Mouse (Mus musculus) ES-CJ7 (cell line): Measurements from ENCODE around the gene Prtg.

Experiments
- DNase-seq: peaks from one replicate; pipeline ENCODE4 v3.0.0; 2011; ENCODE audit warnings: low read depth, low spot score

The Prtg gene

GRCm38 (mm10) chr9:72906693-72907103 is 100.0 kb downstream of the Prtg start:
- peak; percentile 35 for DNase-seq

GRCm38 (mm10) chr9:72911381-72911780 is 104.7 kb downstream of the Prtg start:
- peak; percentile 67 for DNase-seq

GRCm38 (mm10) chr9:72913551-72913950 is 106.9 kb downstream of the Prtg start:
- no peak for DNase-seq

- DNase-seq = peak; percentile 24
Observed at GRCm38 (mm10) chr9:72915728-72916127, 109.1 kb downstream of the Prtg start.

GRCm38 (mm10) chr9:72923068-72923467 is 116.4 kb downstream of the Prtg start:
- DNase-seq = no peak

- DNase-seq = no peak
Observed at GRCm38 (mm10) chr9:72925021-72925934, 118.6 kb downstream of the Prtg start, which contains the start of gene Pygo1. Pygo1 (plus strand) TSS chr9:72925645.

GRCm38 (mm10) chr9:72925935-72926258 is 119.2 kb downstream of the Prtg start:
- DNase-seq = no peak

- DNase-seq = no peak
Observed at GRCm38 (mm10) chr9:72931166-72931790, 124.6 kb downstream of the Prtg start.

GRCm38 (mm10) chr9:72935309-72935708 is 128.6 kb downstream of the Prtg start:
- peak; percentile 71 for DNase-seq

GRCm38 (mm10) chr9:72936301-72936700 is 129.6 kb downstream of the Prtg start:
- no peak for DNase-seq

- peak; percentile 75 for DNase-seq
Observed at GRCm38 (mm10) chr9:72943424-72943823, 136.8 kb downstream of the Prtg start.

- no peak for DNase-seq
Observed at GRCm38 (mm10) chr9:72944286-72944685, 137.6 kb downstream of the Prtg start.

GRCm38 (mm10) chr9:72947010-72947409 is 140.3 kb downstream of the Prtg start:
- DNase-seq = no peak

- DNase-seq = no peak
Observed at GRCm38 (mm10) chr9:72949572-72949971, 142.9 kb downstream of the Prtg start.

GRCm38 (mm10) chr9:72954746-72955145 is 148.1 kb downstream of the Prtg start:
- peak; percentile 76 for DNase-seq

GRCm38 (mm10) chr9:72955546-72955945 is 148.9 kb downstream of the Prtg start:
- DNase-seq = peak; percentile 81

GRCm38 (mm10) chr9:72958521-72959450 is 152.1 kb downstream of the Prtg start, which contains the start of the genes Dyx1c1 and Gm44503:
Dyx1c1 (plus strand) TSS chr9:72958785.
Gm44503 (plus strand) TSS chr9:72958852.
- DNase-seq = peak; percentile 86

- DNase-seq = no peak
Observed at GRCm38 (mm10) chr9:72961346-72961745, 154.7 kb downstream of the Prtg start.

GRCm38 (mm10) chr9:72961959-72962358 is 155.3 kb downstream of the Prtg start:
- DNase-seq = peak; percentile 42
